Mouse (Mus musculus): ENCODE results near the gene Slc9a1. TPM values are rescaled to one million over a fixed set of nuclear protein-coding genes. Genes with fewer than 3 reads are reported as not detected.
A peak's percentile ranks its signal among the peaks of the same experiment; 100 is the strongest.

The Slc9a1 gene
- total and polyA plus RNA-seq, 2 experiments from 2014 or later = 4.4 to 30.8 TPM

GRCm38 (mm10) chr4:133442194-133442593 is 72.7 kb downstream of the Slc9a1 start:
- Histone ChIP-seq H3K27ac (ENCODE audit: low read depth) (no peak overlapping the region), H3K4me1 (ENCODE audit: control insufficient read depth, insufficient read depth) (peaks cover 5% of the 10 kb centered on the region; the same call in 1 of the 2 replicates), H3K9ac (replicated peaks; ENCODE audit: low read depth, low read length) (no peak overlapping the region), H3K27me3 (ENCODE audit: control insufficient read depth, insufficient read depth, low read length) (no peaks in the 10 kb centered on the region), H3K4me2 (ENCODE audit: low read depth, low read length) (no peak overlapping the region), H3K4me3 (ENCODE audit: low read depth, low read length) (no peak overlapping the region), H3K36me3 (replicated peaks; ENCODE audit: control insufficient read depth, insufficient read depth, low read length) (no peaks in the 10 kb centered on the region), H3K9me3 (replicated peaks; ENCODE audit: control insufficient read depth, low read length) (no peaks in the 10 kb centered on the region)
- ATAC-seq (ENCODE audit: insufficient read depth, low read depth) (no peak), DNase-seq (ENCODE audit: low spot score) (no peak)
- TF ChIP-seq EP300 (IDR thresholded peaks at IDR 0.05; ENCODE audit: low read depth) (no peak), CTCF (IDR thresholded peaks at IDR 0.05; ENCODE audit: low read depth) (no peak)
- 79% methylated on average over 3 of the region's 3 CpGs for WGBS

- peak; percentile 60; the same call in 1 of the 2 replicates for ATAC-seq (ENCODE audit: insufficient read depth, low read depth)
These were observed 73.6 kb downstream of the Slc9a1 start for GRCm38 (mm10) chr4:133443085-133443484.

GRCm38 (mm10) chr4:133445727-133446126 is 76.2 kb downstream of the Slc9a1 start:
- Histone ChIP-seq H3K4me3 (ENCODE audit: low read depth, low read length) (no peak overlapping the region), H3K36me3 (replicated peaks; ENCODE audit: control insufficient read depth, insufficient read depth, low read length) (no peaks in the 10 kb centered on the region), H3K27ac (ENCODE audit: low read depth) (no peak overlapping the region), H3K9ac (replicated peaks; ENCODE audit: low read depth, low read length) (no peak overlapping the region), H3K27me3 (ENCODE audit: control insufficient read depth, insufficient read depth, low read length) (0 out of 2 replicates have a peak, but pooled peaks cover 3% of the 10 kb centered on the region), H3K4me2 (ENCODE audit: low read depth, low read length) (no peak overlapping the region), H3K9me3 (replicated peaks; ENCODE audit: control insufficient read depth, low read length) (no peaks in the 10 kb centered on the region), H3K4me1 (ENCODE audit: control insufficient read depth, insufficient read depth) (no peaks in the 10 kb centered on the region)
- TF ChIP-seq CTCF (IDR thresholded peaks at IDR 0.05; ENCODE audit: low read depth) (no peak), EP300 (IDR thresholded peaks at IDR 0.05; ENCODE audit: low read depth) (no peak)
- ATAC-seq (ENCODE audit: insufficient read depth, low read depth) (no peak), DNase-seq (ENCODE audit: low spot score) (no peak)
- WGBS = 90% methylated on average over 5 of the region's 5 CpGs

More at GRCm38 (mm10) chr4:133443085-133443484, 73.6 kb downstream of the Slc9a1 start:
- no peak for TF ChIP-seq EP300 (IDR thresholded peaks at IDR 0.05; ENCODE audit: low read depth)
- TF ChIP-seq CTCF (IDR thresholded peaks at IDR 0.05; ENCODE audit: low read depth) = no peak
- no peaks in the 10 kb centered on the region for H3K36me3 ChIP-seq (replicated peaks; ENCODE audit: control insufficient read depth, insufficient read depth, low read length)
- peak; percentile 46 for DNase-seq (ENCODE audit: low spot score)
- H3K9ac ChIP-seq (replicated peaks; ENCODE audit: low read depth, low read length) = no peak overlapping the region
- H3K4me3 ChIP-seq (ENCODE audit: low read depth, low read length) = no peak overlapping the region
- peak overlapping the region; percentile 36 for H3K27ac ChIP-seq (ENCODE audit: low read depth)
- 59% methylated on average over 5 of the region's 5 CpGs for WGBS
- H3K9me3 ChIP-seq (replicated peaks; ENCODE audit: control insufficient read depth, low read length) = no peaks in the 10 kb centered on the region
- H3K4me2 ChIP-seq (ENCODE audit: low read depth, low read length) = no peak overlapping the region
- H3K4me1 ChIP-seq (ENCODE audit: control insufficient read depth, insufficient read depth) = peaks cover 5% of the 10 kb centered on the region; the same call in 1 of the 2 replicates
- H3K27me3 ChIP-seq (ENCODE audit: control insufficient read depth, insufficient read depth, low read length) = no peaks in the 10 kb centered on the region

- Histone ChIP-seq H3K4me2 (ENCODE audit: low read depth, low read length) (no peak overlapping the region), H3K9me3 (replicated peaks; ENCODE audit: control insufficient read depth, low read length) (no peaks in the 10 kb centered on the region), H3K36me3 (replicated peaks; ENCODE audit: control insufficient read depth, insufficient read depth, low read length) (no peaks in the 10 kb centered on the region), H3K9ac (replicated peaks; ENCODE audit: low read depth, low read length) (no peak overlapping the region), H3K4me1 (ENCODE audit: control insufficient read depth, insufficient read depth) (no peaks in the 10 kb centered on the region), H3K27me3 (ENCODE audit: control insufficient read depth, insufficient read depth, low read length) (0 out of 2 replicates have a peak, but pooled peaks cover 3% of the 10 kb centered on the region), H3K4me3 (ENCODE audit: low read depth, low read length) (no peak overlapping the region), H3K27ac (ENCODE audit: low read depth) (no peak overlapping the region)
- DNase-seq (ENCODE audit: low spot score) = no peak
- 42% methylated on average over 5 of the region's 5 CpGs for WGBS
- ATAC-seq (ENCODE audit: insufficient read depth, low read depth) = no peak
- TF ChIP-seq EP300 (IDR thresholded peaks at IDR 0.05; ENCODE audit: low read depth) (no peak), CTCF (IDR thresholded peaks at IDR 0.05; ENCODE audit: low read depth) (no peak)
These were observed 77.9 kb downstream of the Slc9a1 start for GRCm38 (mm10) chr4:133447366-133447765.

- Histone ChIP-seq H3K27me3 (ENCODE audit: control insufficient read depth, insufficient read depth, low read length) (0 out of 2 replicates have a peak, but pooled peaks cover 3% of the 10 kb centered on the region), H3K4me1 (ENCODE audit: control insufficient read depth, insufficient read depth) (no peaks in the 10 kb centered on the region), H3K4me2 (ENCODE audit: low read depth, low read length) (no peak overlapping the region), H3K9me3 (replicated peaks; ENCODE audit: control insufficient read depth, low read length) (no peaks in the 10 kb centered on the region), H3K27ac (ENCODE audit: low read depth) (no peak overlapping the region), H3K4me3 (ENCODE audit: low read depth, low read length) (no peak overlapping the region), H3K36me3 (replicated peaks; ENCODE audit: control insufficient read depth, insufficient read depth, low read length) (no peaks in the 10 kb centered on the region), H3K9ac (replicated peaks; ENCODE audit: low read depth, low read length) (no peak overlapping the region)
- no peak for ATAC-seq (ENCODE audit: insufficient read depth, low read depth)
- no peak for DNase-seq (ENCODE audit: low spot score)
- WGBS = 84% methylated on average over 11 of the region's 11 CpGs
- TF ChIP-seq EP300 (IDR thresholded peaks at IDR 0.05; ENCODE audit: low read depth) (no peak), CTCF (IDR thresholded peaks at IDR 0.05; ENCODE audit: low read depth) (no peak)
These were observed 78.5 kb downstream of the Slc9a1 start for GRCm38 (mm10) chr4:133447967-133448366.

Data from heart, postnatal 0 days (tissue).